Mouse (Mus musculus) limb, embryonic 11.5 days (tissue): ENCODE data around the gene Xpnpep2. TPM values are rescaled to one million over a fixed set of nuclear protein-coding genes. Genes with fewer than 3 reads are reported as not detected.

Experiments used
- ATAC-seq: fragments of 200-750 bp; cut with Nextera tagmentation; 2 replicates; pipeline ENCODE4 v1.8.0; 2017; ENCODE audit warnings: low read depth; ENCODE audit not compliant: insufficient number of reproducible peaks, low FRiP score, low TSS enrichment
- DNase-seq: peaks from one replicate; pipeline ENCODE4 v3.0.0-alpha.2; 2015; ENCODE audit warnings: low spot score
- H3K27ac ChIP-seq: fragments of 300-500 bp; sonication (generic); replicated peaks from 2 replicates; pipeline ENCODE4 v1.5.1; 2014; ENCODE audit warnings: low read depth, mild to moderate bottlenecking, low read length
- H3K27me3 ChIP-seq: fragments of 300-500 bp; sonication (generic); 2 replicates; pipeline ENCODE4 v1.6.1; 2014; ENCODE audit warnings: mild to moderate bottlenecking, low read length, mixed read lengths; ENCODE audit not compliant: control insufficient read depth, insufficient read depth
- H3K36me3 ChIP-seq: fragments of 300-500 bp; sonication (generic); 2 replicates; pipeline ENCODE4 v1.6.1; 2014; ENCODE audit warnings: mild to moderate bottlenecking, low read length, moderate library complexity, mixed read lengths; ENCODE audit not compliant: control insufficient read depth, insufficient read depth
- H3K4me1 ChIP-seq: fragments of 300-500 bp; sonication (generic); 2 replicates; pipeline ENCODE4 v1.6.1; 2014; ENCODE audit warnings: low read length, mixed read lengths; ENCODE audit not compliant: control insufficient read depth, insufficient read depth
- H3K4me2 ChIP-seq: fragments of 300-500 bp; sonication (generic); 2 replicates; pipeline ENCODE4 v1.6.1; 2014; ENCODE audit warnings: low read depth, mild to moderate bottlenecking, moderate library complexity; ENCODE audit not compliant: severe bottlenecking
- H3K4me3 ChIP-seq: fragments of 300-500 bp; sonication (generic); 2 replicates; pipeline ENCODE4 v1.5.1; 2014; ENCODE audit warnings: low read depth, low read length
- H3K9ac ChIP-seq: fragments of 300-500 bp; sonication (generic); 2 replicates; pipeline ENCODE4 v1.6.1; 2014; ENCODE audit warnings: mild to moderate bottlenecking, low read length
- H3K9me3 ChIP-seq: fragments of 300-500 bp; sonication (generic); 2 replicates; pipeline ENCODE4 v1.6.1; 2016; ENCODE audit warnings: low read length; ENCODE audit not compliant: control insufficient read depth
- WGBS: fragments of 180-500 bp; shearing (Covaris S2); extraction: QIAGEN DNeasy Blood & Tissue Kit; methylation state at CpG from one replicate; pipeline ENCODE4 v1.1.7; 2014; 5-methylcytosine and 5-hydroxymethylcytosine counted together
- polyA plus RNA-seq: library from polyadenylated mRNA; unstranded; fragments of >200 nt; fragmentation: Nextera tagmentation; extraction: Ambion mirVana; gene quantifications from 2 replicates; pipeline ENCODE4 v1.2.1, GENCODE M21; 2014

The Xpnpep2 gene
- polyA plus RNA-seq = 1.6 and 1.8 TPM in 2 replicates

- Histone ChIP-seq H3K4me3 (no peak within 1 kb of the TSS), H3K36me3 (no peaks in the 10 kb centered on the region), H3K4me2 (no peak within 1 kb of the TSS), H3K4me1 (no peaks in the 10 kb centered on the region), H3K27me3 (no peaks in the 10 kb centered on the region), H3K27ac (peak within 1 kb of the TSS; percentile 39; the same call in 1 of the 2 replicates), H3K9ac (no peak within 1 kb of the TSS), H3K9me3 (no peaks in the 10 kb centered on the region)
- 42% methylated on average over 6 of the region's 6 CpGs for WGBS
- DNase-seq = peak; percentile 54
- peak; percentile 81 for ATAC-seq
Observed at GRCm38 (mm10) chrX:48108394-48109315, at the start of gene Xpnpep2. Gene Xpnpep2, plus strand, starts transcription at chrX:48108725.

GRCm38 (mm10) chrX:48062481-48062880 lies 46.0 kb upstream of the Xpnpep2 start:
- WGBS = 72% methylated on average over 4 of the region's 4 CpGs
- no peak for DNase-seq

DNA sequence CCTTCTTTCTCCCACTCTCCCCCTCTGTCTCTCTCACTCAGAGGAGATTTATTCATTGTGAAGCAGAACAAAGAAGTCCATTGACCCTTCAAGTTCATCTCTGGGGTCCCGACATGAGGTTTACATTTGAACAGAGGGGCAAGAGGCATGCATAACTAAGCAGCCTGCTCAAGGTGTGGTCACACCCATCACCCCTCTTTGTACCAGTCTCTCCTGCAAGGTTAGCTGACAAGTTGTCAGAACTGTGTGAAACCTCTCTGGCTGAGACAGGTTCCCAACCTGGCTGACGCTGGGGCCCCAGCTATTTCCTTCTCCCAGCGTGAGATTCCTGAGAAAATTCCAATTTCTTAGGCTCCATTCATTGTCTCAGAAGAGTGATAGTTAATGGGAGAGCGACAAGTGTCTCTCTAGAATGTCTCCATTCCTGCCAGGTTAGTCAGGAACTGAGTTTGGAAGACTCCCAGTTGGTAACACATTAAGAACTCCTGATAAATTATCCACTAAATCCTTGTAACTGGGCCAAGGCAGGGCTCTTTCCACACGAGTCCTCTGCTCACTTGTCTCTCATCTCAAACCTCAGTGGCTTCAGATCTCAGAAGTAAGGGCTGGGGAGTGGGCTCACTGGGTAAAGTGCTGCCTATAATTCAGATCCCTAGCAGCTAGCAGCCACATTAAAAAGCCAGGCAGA lies 44.2 kb upstream of the Xpnpep2 start:
- no peak overlapping the region for H3K27ac ChIP-seq
- H3K9ac ChIP-seq = no peak overlapping the region
- DNase-seq (no peak), ATAC-seq (no peak)
- H3K9me3 ChIP-seq = no peaks in the 10 kb centered on the region
- H3K4me1 ChIP-seq = no peaks in the 10 kb centered on the region
- no peak overlapping the region for H3K4me3 ChIP-seq
- no peak overlapping the region for H3K4me2 ChIP-seq
- H3K27me3 ChIP-seq = no peaks in the 10 kb centered on the region
- 34% methylated on average over 5 of the region's 5 CpGs for WGBS
- no peaks in the 10 kb centered on the region for H3K36me3 ChIP-seq

More at GRCm38 (mm10) chrX:48062481-48062880, 46.0 kb upstream of the Xpnpep2 start:
- Histone ChIP-seq H3K27ac (no peak overlapping the region), H3K9me3 (no peaks in the 10 kb centered on the region), H3K4me1 (no peaks in the 10 kb centered on the region), H3K36me3 (no peaks in the 10 kb centered on the region), H3K27me3 (no peaks in the 10 kb centered on the region), H3K4me3 (no peak overlapping the region), H3K9ac (no peak overlapping the region), H3K4me2 (no peak overlapping the region)
- no peak for ATAC-seq

DNA sequence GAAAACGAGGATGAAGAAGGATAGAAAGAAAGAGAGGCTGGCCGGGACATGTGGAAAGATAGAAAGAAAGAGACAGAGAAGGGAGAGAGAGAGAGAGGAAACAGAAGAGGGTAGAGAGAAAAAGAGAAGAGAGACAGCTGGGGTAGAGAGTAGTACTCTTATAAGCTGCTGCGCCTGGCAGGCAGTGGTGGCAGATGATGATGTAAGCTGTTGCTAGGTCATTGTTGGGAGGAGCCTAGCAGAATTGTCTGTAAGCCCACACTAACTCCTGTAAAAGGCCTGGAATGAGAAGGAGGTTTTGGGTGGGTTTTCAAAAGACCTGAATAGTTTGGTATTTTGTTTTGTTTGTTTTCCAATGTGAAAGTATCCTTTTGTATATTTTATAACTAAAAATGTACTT lies 41.6 kb upstream of the Xpnpep2 start:
- ATAC-seq (no peak), DNase-seq (no peak)
- no peak overlapping the region for H3K27ac ChIP-seq
- no peak overlapping the region for H3K4me3 ChIP-seq
- no peaks in the 10 kb centered on the region for H3K27me3 ChIP-seq
- no peak overlapping the region for H3K9ac ChIP-seq
- no peaks in the 10 kb centered on the region for H3K4me1 ChIP-seq
- H3K36me3 ChIP-seq = no peaks in the 10 kb centered on the region
- WGBS = 86% methylated on average over 3 of the region's 3 CpGs
- H3K4me2 ChIP-seq = no peak overlapping the region
- no peaks in the 10 kb centered on the region for H3K9me3 ChIP-seq

GRCm38 (mm10) chrX:48071961-48072360 lies 36.6 kb upstream of the Xpnpep2 start:
- H3K9me3 ChIP-seq = no peaks in the 10 kb centered on the region
- H3K27me3 ChIP-seq = 0 out of 2 replicates have a peak, but pooled peaks cover 2% of the 10 kb centered on the region
- H3K27ac ChIP-seq = no peak overlapping the region
- ATAC-seq = no peak
- no peak overlapping the region for H3K4me3 ChIP-seq
- 24% methylated on average over 3 of the region's 3 CpGs for WGBS
- H3K4me2 ChIP-seq = no peak overlapping the region
- DNase-seq = no peak
- H3K36me3 ChIP-seq = no peaks in the 10 kb centered on the region
- no peaks in the 10 kb centered on the region for H3K4me1 ChIP-seq
- no peak overlapping the region for H3K9ac ChIP-seq

GRCm38 (mm10) chrX:48072401-48072800 lies 36.1 kb upstream of the Xpnpep2 start:
- Histone ChIP-seq H3K4me3 (no peak overlapping the region), H3K36me3 (no peaks in the 10 kb centered on the region), H3K4me2 (no peak overlapping the region), H3K27ac (no peak overlapping the region), H3K4me1 (no peaks in the 10 kb centered on the region), H3K27me3 (0 out of 2 replicates have a peak, but pooled peaks cover 2% of the 10 kb centered on the region), H3K9me3 (no peaks in the 10 kb centered on the region), H3K9ac (no peak overlapping the region)
- ATAC-seq = no peak
- DNase-seq = no peak
- WGBS = 31% methylated on average over 5 of the region's 5 CpGs

DNA sequence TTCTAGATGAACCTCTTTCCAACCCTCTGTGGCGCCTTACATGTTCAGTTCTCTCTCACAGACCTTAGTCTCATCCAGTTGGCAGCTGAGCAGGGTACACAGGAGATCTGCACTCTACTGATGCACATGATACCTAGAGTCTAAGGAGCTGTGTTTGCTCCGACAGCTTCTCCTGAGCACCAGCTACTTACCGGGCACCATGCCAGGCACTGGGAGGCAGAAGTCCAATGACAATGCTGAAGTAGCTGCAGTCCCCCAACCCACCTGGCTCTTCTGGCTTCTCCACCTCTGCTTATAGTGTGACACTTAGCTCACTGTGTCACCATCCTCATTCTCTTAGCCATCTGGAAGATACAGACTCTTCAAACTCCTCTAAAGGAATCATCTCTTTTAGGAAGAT lies 33.8 kb upstream of the Xpnpep2 start:
- Histone ChIP-seq H3K4me2 (no peak overlapping the region), H3K4me3 (no peak overlapping the region), H3K27ac (no peak overlapping the region), H3K36me3 (no peaks in the 10 kb centered on the region), H3K9me3 (no peaks in the 10 kb centered on the region), H3K4me1 (no peaks in the 10 kb centered on the region), H3K9ac (no peak overlapping the region), H3K27me3 (0 out of 2 replicates have a peak, but pooled peaks cover 2% of the 10 kb centered on the region)
- no peak for DNase-seq
- ATAC-seq = no peak
- 95% methylated on average over 3 of the region's 3 CpGs for WGBS

GRCm38 (mm10) chrX:48076806-48077425 lies 31.6 kb upstream of the Xpnpep2 start:
- no peaks in the 10 kb centered on the region for H3K4me1 ChIP-seq
- ATAC-seq = no peak
- H3K4me3 ChIP-seq = no peak overlapping the region
- DNase-seq = no peak
- no peaks in the 10 kb centered on the region for H3K9me3 ChIP-seq
- H3K4me2 ChIP-seq = no peak overlapping the region
- WGBS = 85% methylated on average over 4 of the region's 4 CpGs
- no peaks in the 10 kb centered on the region for H3K36me3 ChIP-seq
- H3K27ac ChIP-seq = no peak overlapping the region
- no peak overlapping the region for H3K9ac ChIP-seq
- 0 out of 2 replicates have a peak, but pooled peaks cover 2% of the 10 kb centered on the region for H3K27me3 ChIP-seq
